Mouse (Mus musculus) cortical plate, adult 2 months (tissue): ENCODE measurements at regions not wholly inside any gene's neighbourhood (a gene's known extent, or its start where the extent isn't known, plus 50 kb on each side); places are given as distances from the start of the nearest gene placed in this dataset.

ENCODE experiments used
- CTCF ChIP-seq: fragments of 200-500 bp; IDR thresholded peaks from 2 replicates; pipeline ENCODE4 v1.5.1; 2011; ENCODE audit warnings: mild to moderate bottlenecking, control low read depth, low read length; ENCODE audit not compliant: insufficient read depth; ENCODE audit errors: extremely low read depth
- POLR2A ChIP-seq: fragments of 200-500 bp; IDR thresholded peaks from 2 replicates; pipeline ENCODE4 v1.6.1; 2011; ENCODE audit warnings: mild to moderate bottlenecking, low read length, control low read depth; ENCODE audit not compliant: insufficient read depth; ENCODE audit errors: extremely low read depth

GRCm38 (mm10) chr2:171628182-171628850 lies 414.9 kb downstream of the Cbln4 start:
- TF ChIP-seq CTCF (no peak), POLR2A (no peak)
